Mouse (Mus musculus) A20 (cell line): Measurements from ENCODE around the gene Zfp526.
A peak's percentile ranks its signal among the peaks of the same experiment; 100 is the strongest.

ENCODE experiments used
- DNase-seq: peaks from one replicate; pipeline ENCODE4 v3.0.0-alpha.2; 2011; ENCODE audit warnings: low read depth, low spot score

Zfp526 gene

DNA sequence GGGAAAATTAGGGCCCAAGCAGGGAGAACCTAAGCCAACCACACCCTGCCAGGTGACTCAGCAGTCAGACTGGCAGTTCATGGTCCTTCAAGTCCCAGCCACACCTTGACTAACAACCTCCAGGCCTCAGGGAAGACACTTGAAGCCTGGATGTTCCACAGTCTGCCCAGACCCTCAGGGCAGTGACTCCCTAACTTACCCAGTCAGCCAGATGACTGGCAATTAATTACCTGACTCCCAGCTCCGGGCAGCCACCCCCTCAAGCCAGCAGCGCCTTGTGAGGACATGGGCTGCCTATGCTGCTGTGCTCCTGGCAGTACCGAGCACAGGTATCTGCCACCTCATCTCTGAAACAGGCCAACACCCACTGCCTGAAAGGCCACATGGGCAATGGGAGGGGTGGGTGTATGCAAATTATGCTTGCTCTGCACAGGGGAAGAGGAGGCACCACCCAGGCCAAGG is 12.0 kb upstream of the Zfp526 start:
- DNase-seq: no peak

GRCm38 (mm10) chr7:25210482-25210881 is 10.7 kb upstream of the Zfp526 start:
- DNase-seq: no peak

GRCm38 (mm10) chr7:25213099-25213498 is 8.1 kb upstream of the Zfp526 start:
- no peak for DNase-seq

DNA sequence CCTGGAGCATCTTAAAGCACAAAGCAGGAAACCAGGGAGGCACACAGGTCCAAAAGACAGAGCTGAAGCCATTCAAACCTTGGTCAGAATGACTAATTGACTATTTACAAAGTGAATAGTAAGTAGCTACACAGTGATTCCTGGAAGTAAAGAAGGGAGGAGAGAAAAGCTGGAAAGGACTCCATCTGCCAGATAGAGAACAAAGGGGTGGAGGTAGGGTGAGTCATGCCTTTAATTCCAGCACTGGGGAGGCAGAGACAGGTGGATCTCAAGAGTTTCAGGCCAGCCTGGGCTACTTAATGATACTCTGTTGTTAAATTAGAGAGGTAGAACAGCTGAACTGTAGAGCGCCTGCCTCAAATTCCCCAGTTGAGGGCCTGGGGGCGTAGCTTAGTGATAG is 7.1 kb upstream of the Zfp526 start:
- no peak for DNase-seq

DNA sequence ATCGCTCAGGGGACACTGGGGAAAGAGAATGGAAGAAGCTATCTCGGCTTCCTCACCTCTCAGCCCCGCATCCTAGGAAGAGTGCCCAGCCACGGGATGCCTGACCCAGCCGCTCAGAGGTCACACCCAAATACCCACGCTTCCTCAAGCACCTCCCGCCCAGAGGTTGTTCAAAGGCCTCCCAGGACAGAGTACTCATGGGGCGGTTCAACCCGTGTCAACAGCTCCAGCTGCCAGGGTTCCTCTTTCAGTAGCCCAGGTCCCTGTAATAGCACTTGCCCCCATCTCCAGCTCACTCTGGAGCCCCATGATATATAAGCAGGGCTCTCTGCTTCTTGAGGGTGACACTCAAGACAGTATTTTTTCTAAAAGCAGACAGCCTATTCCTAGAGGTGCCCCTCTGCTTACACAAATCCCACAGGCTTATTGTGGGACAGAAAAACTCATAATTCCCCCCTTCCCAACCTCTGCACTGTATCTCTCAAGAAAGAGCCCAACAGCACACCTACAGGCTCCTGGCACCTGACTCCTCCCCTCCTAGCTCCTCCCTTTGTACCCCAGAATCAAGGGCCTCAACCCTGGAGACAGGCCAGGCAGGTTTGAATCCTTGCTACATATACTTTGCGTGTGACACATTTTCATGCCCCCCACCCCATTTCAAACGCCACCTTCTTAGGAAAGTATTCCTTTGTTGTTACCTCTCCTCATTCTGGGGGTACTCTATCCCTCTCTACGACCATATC is 3.4 kb upstream of the Zfp526 start:
- DNase-seq: peak; percentile 83

- DNase-seq: peak; percentile 91
Observed at GRCm38 (mm10) chr7:25218705-25219415, 2.4 kb upstream of the Zfp526 start.

GRCm38 (mm10) chr7:25219416-25219750 is 1.8 kb upstream of the Zfp526 start:
- no peak for DNase-seq

DNA sequence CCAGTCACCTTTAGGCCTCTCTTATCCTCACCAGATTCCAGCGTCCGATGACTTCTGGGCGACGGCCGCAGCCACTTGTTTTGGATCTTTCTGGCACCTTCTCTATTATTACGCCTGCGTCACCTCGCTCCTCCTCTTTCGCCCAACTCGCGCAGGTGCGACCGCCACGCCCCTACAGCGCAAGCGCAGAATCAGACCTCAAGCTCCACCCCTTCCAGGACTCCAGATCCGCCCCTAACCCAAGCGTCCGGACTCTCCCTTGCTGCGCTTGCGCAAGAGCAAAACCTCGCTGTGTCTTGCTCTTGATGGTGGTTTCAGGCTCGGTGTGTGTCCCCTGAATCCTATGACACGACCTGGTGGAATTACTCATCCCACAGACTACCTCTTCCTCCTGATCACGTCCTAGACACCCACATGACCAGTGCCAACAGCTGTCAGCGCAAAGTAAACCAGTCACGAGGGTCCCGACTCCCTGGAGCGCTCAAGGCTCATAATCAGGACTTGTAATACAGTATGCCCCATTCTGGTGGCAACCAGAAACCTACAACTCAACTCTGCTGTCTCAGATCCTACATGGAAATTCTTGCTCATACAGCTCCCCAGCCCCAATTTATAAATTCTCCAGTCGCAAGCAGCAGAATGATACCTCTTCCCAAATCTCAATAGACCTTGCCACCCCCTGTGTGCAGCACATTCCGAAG is 1.3 kb upstream of the Zfp526 start:
- DNase-seq: peak; percentile 98

GRCm38 (mm10) chr7:25220457-25221101 is 646 bp upstream of the Zfp526 start, which contains the start of gene Dedd2:
Dedd2 (minus strand) TSS chr7:25220615.
- DNase-seq: peak; percentile 79

DNA sequence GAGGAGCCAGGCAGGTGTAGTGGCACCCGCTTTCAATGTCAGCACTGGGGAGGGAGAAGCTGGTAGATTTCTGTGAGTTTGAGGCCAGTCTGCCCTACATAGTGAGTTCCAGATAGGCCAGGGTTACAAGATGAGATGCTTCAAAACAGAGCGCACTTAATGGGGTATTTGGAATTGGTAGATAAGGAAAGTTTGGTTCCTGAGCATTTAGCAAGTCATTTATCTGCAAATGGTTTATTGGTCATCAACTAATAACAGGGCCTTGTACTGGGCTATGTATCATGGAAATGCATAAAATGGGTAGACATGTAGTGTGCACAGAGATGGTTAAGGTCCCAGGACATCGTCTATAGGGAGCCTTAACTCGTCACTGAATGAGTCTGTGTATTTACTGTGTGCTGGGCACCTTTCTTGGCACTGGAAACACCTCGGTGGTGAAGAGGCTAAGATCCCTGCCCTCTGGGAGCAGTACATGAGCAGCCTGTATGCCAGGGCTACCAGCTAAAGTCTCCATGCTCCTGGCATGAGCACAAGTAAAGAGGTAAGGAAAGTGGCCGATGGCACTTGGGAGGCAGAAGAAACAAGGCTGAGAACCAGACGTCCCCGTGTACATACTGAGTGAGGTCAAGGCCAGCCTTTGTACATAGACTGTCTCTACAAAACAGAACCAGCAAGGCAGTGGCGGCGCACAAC is 1.2 kb downstream of the Zfp526 start:
- DNase-seq: no peak

GRCm38 (mm10) chr7:25227523-25228300 is 6.5 kb downstream of the Zfp526 start:
- no peak for DNase-seq

GRCm38 (mm10) chr7:25230690-25231285 is 9.6 kb downstream of the Zfp526 start:
- DNase-seq: no peak

- DNase-seq: no peak
Observed at GRCm38 (mm10) chr7:25232101-25232648, 10.9 kb downstream of the Zfp526 start.

DNA sequence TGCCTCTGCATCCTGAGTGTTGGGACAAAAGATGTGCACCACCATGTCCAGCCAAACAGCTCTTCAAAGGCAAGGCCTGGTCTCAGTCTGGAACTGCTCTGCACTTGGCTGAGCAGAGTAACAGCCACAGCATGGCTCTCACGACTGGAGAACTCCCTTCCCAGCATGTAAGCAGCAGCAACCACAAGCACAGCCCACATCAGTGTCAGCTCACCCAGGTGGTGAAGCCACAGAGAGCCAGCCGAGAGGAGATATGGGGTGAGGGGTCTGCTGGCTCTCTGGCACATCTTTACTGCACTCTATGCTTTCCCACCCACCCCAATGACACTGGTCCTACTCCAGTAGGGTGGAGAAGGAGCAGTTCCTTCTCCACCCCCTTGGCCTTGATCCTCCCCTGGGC is 11.8 kb downstream of the Zfp526 start:
- no peak for DNase-seq

- DNase-seq: no peak
Observed at GRCm38 (mm10) chr7:25235526-25235925, 14.3 kb downstream of the Zfp526 start.

GRCm38 (mm10) chr7:25237249-25238014 is 16.2 kb downstream of the Zfp526 start, which contains the start of gene Gsk3a:
Gsk3a (minus strand) TSS chr7:25237851.
- peak; percentile 97 for DNase-seq

DNA sequence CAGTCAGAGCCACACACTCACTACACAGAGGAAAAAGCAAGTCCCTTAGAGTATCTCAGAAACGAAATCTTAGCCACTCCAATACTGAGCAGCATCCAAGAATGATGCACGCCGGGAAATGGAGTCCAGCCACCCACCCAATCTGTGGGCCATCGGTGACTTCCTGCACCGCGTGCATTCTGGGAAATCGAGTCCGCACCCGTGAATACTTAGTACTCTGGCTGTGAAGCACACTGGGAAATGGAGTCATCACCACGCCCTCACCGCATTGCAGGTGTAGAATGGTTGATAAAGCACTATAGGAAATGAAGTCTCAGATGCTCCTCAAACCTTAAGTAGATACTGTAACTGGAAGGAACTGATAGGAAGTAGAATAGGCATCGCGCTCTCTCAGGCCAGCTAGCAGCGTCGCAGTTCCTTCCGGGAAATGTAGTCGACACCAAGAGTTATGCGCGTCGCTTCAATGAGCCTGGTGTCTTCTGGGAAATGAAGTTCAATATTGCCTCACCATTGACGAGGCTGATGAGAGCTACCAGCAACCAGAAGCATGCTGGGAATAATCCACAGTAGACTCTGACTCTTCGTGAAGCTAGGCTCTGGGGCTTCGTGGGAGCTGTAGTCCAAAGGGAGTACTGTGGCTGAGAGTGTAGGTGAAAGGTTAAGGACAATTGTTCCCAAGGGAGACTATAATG is 16.9 kb downstream of the Zfp526 start:
- peak; percentile 98 for DNase-seq

- peak; percentile 92 for DNase-seq
Observed at GRCm38 (mm10) chr7:25238829-25239623, 17.8 kb downstream of the Zfp526 start.
